In the genomic region with DNA sequence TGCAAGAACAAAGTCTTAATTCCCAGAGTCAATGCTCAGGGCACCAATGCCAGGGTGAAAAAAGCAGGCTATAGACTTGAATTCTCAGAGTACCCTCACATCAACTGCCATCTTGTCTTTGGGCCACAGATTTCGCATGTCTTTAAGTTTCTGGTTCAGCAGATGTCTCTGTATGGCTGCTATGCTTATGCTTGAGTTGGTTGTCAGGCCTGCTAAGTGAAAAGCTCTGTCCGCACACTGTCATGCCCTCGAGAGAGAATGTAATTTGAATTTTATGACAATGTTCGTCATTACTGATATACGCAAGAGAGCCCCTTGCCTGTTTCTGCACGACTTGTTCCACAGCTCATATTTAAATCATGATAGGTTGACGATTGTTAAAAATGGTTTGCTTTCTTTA, we compare ENCODE assay signal across 18 mouse cellular contexts.
DNase-seq lines count a peak whose midpoint lies in the region; ATAC-seq and TF ChIP-seq lines count a peak whose summit lies in the region.
"Had no signal": no experiment of that assay in that cellular context is flagged by ENCODE, and none has a peak within 500 bp of the region (broad histone marks: within the 10 kb centered on the region; RNA-seq: fewer than 3 reads in every experiment).

No protein-coding gene starts in this region.

- H3K27me3 ChIP-seq in hindbrain, postnatal 0 days (ENCODE audit: insufficient read depth, low read length), result no peaks in the 10 kb centered on the region
- H3K27me3 ChIP-seq in hindbrain, embryonic 13.5 days, result no peaks in the 10 kb centered on the region
- H3K27me3 ChIP-seq: embryonic facial prominence, embryonic 13.5 days; forebrain, embryonic 13.5 days; forebrain, embryonic 15.5 days had no signal

- ATAC-seq in hindbrain, postnatal 0 days, result no peak
- ATAC-seq in hindbrain, embryonic 13.5 days (ENCODE audit: low FRiP score), result no peak
- ATAC-seq: forebrain, embryonic 13.5 days; forebrain, embryonic 15.5 days; forebrain, postnatal 0 days had no signal

- TF ChIP-seq POLR2A in brain, embryonic 14.5 days (IDR thresholded peaks at IDR 0.05; ENCODE audit: borderline replicate concordance, extremely low read depth, insufficient read depth, insufficient read length, poor library complexity, severe bottlenecking), result no peak

- no peak overlapping the region for H3K9ac ChIP-seq in hindbrain, postnatal 0 days (replicated peaks; ENCODE audit: low read length)
- no peak overlapping the region for H3K9ac ChIP-seq in hindbrain, embryonic 13.5 days
- H3K9ac ChIP-seq: embryonic facial prominence, embryonic 13.5 days; forebrain, embryonic 13.5 days; forebrain, embryonic 15.5 days; forebrain, postnatal 0 days had no signal

- no peak for TF ChIP-seq CTCF in hindbrain, postnatal 0 days (IDR thresholded peaks at IDR 0.05; ENCODE audit: low read depth)
- TF ChIP-seq CTCF in brain, embryonic 14.5 days (IDR thresholded peaks at IDR 0.05; ENCODE audit: borderline replicate concordance, extremely low read depth, insufficient read depth, insufficient read length), result no peak

- 66% methylated on average over 7 of the region's 7 CpGs for WGBS in hindbrain, postnatal 0 days
- 67% methylated on average over 7 of the region's 7 CpGs for WGBS in hindbrain, embryonic 13.5 days

- no peaks in the 10 kb centered on the region for H3K9me3 ChIP-seq in hindbrain, postnatal 0 days (ENCODE audit: low read length)
- no peaks in the 10 kb centered on the region for H3K9me3 ChIP-seq in hindbrain, embryonic 13.5 days
- H3K9me3 ChIP-seq: embryonic facial prominence, embryonic 13.5 days; forebrain, embryonic 13.5 days; forebrain, embryonic 15.5 days had no signal

- H3K27ac ChIP-seq in hindbrain, postnatal 0 days, result no peak overlapping the region
- no peak overlapping the region for H3K27ac ChIP-seq in hindbrain, embryonic 13.5 days
- H3K27ac ChIP-seq: embryonic facial prominence, embryonic 13.5 days; forebrain, embryonic 13.5 days; forebrain, embryonic 15.5 days had no signal

- intact Hi-C loops in heart, postnatal 10 days (cut with DNase I), result no loop called here

- H3K4me3 ChIP-seq in hindbrain, postnatal 0 days (ENCODE audit: low read length), result no peak overlapping the region
- no peak overlapping the region for H3K4me3 ChIP-seq in hindbrain, embryonic 13.5 days
- H3K4me3 ChIP-seq: embryonic facial prominence, embryonic 13.5 days; forebrain, embryonic 13.5 days; forebrain, embryonic 15.5 days had no signal

- no peak overlapping the region for H3K4me2 ChIP-seq in hindbrain, postnatal 0 days (ENCODE audit: low read depth, low read length)
- H3K4me2 ChIP-seq in hindbrain, embryonic 13.5 days, result no peak overlapping the region
- H3K4me2 ChIP-seq: embryonic facial prominence, embryonic 13.5 days; forebrain, embryonic 13.5 days; forebrain, embryonic 15.5 days had no signal

- no peaks in the 10 kb centered on the region for H3K4me1 ChIP-seq in hindbrain, postnatal 0 days (ENCODE audit: insufficient read depth, low read length)
- H3K4me1 ChIP-seq in hindbrain, embryonic 13.5 days (replicated peaks), result no peaks in the 10 kb centered on the region
- H3K4me1 ChIP-seq: forebrain, embryonic 13.5 days; forebrain, embryonic 15.5 days had no signal

- no peaks in the 10 kb centered on the region for H3K36me3 ChIP-seq in hindbrain, postnatal 0 days (ENCODE audit: insufficient read depth, low read length)
- H3K36me3 ChIP-seq in hindbrain, embryonic 13.5 days, result no peaks in the 10 kb centered on the region
- H3K36me3 ChIP-seq: embryonic facial prominence, embryonic 13.5 days; forebrain, embryonic 15.5 days had no signal

- DNase-seq in hindbrain, postnatal 0 days (ENCODE audit: low spot score), result peak; percentile 24
- DNase-seq in brain, embryonic 14.5 days (ENCODE audit: low read depth), result peak; percentile 13
- DNase-seq in retina, embryonic 14.5 days (ENCODE audit: low spot score), result peak; percentile 53
- DNase-seq in heart, postnatal 10 days, result no peak
- DNase-seq in kidney, postnatal 4 days, result no peak
- DNase-seq: adrenal gland, adult 2 months; adrenal gland, postnatal 10 days; adrenal gland, postnatal 25 days; cerebellum, adult 11-12 months; cerebellum, adult 2 months; cerebellum, adult 9-10 months; cerebellum, postnatal 10 days; cerebellum, postnatal 25 days; forebrain, postnatal 0 days had no signal

Comparison
In these comparisons a context has a peak if more than half of its experiments do, and no peak if none do; other contexts are left out.
1. DNase-seq: peak in hindbrain, postnatal 0 days (single experiment), brain, embryonic 14.5 days (single experiment) and retina, embryonic 14.5 days (single experiment); none in heart, postnatal 10 days (0 of 2) and kidney, postnatal 4 days (0 of 2).